ENCODE assay signal across 8 mouse cellular contexts in genomic region chr14:76466641-76467323, GRCm38 (mm10). TPM values are rescaled to one million over a fixed set of nuclear protein-coding genes. Genes with fewer than 3 reads are reported as not detected.
DNase-seq lines count a peak whose midpoint lies in the region; ATAC-seq and TF ChIP-seq lines count a peak whose summit lies in the region.

No protein-coding gene starts in this region.

- no peak overlapping the region for H3K4me3 ChIP-seq in forebrain, embryonic 12.5 days (replicated peaks)
- H3K4me3 ChIP-seq in heart, postnatal 0 days (ENCODE audit: low read depth, low read length), result no peak overlapping the region
- H3K4me3 ChIP-seq in lung, adult 2 months (replicated peaks; ENCODE audit: extremely low read depth, low read depth, low read length), result no peak overlapping the region

- H3K27ac ChIP-seq in forebrain, embryonic 12.5 days, result 0 out of 2 replicates have a peak overlapping the region, but pooled peaks have one; percentile 26
- no peak overlapping the region for H3K27ac ChIP-seq in heart, postnatal 0 days (ENCODE audit: low read depth)

- H3K4me1 ChIP-seq in forebrain, embryonic 12.5 days, result peaks cover 16% of the 10 kb centered on the region
- H3K4me1 ChIP-seq in heart, postnatal 0 days (ENCODE audit: control insufficient read depth, insufficient read depth), result no peaks in the 10 kb centered on the region
- H3K4me1 ChIP-seq in lung, adult 2 months (ENCODE audit: control insufficient read depth, insufficient read depth, low read length), result no peaks in the 10 kb centered on the region

- peak overlapping the region; percentile 10; the same call in 1 of the 2 replicates for H3K4me2 ChIP-seq in forebrain, embryonic 12.5 days
- H3K4me2 ChIP-seq in heart, postnatal 0 days (ENCODE audit: low read depth, low read length), result peak overlapping the region; percentile 8; the same call in 1 of the 2 replicates

- no peaks in the 10 kb centered on the region for H3K27me3 ChIP-seq in forebrain, embryonic 12.5 days
- H3K27me3 ChIP-seq in heart, postnatal 0 days (ENCODE audit: control insufficient read depth, insufficient read depth, low read length), result no peaks in the 10 kb centered on the region

- H3K36me3 ChIP-seq in forebrain, embryonic 12.5 days (replicated peaks), result peaks cover 7% of the 10 kb centered on the region; the same call in 1 of the 2 replicates
- no peaks in the 10 kb centered on the region; the same call in 1 of the 2 replicates for H3K36me3 ChIP-seq in heart, postnatal 0 days (replicated peaks; ENCODE audit: control insufficient read depth, insufficient read depth, low read length)

- H3K9me3 ChIP-seq in forebrain, embryonic 12.5 days, result no peaks in the 10 kb centered on the region
- H3K9me3 ChIP-seq in heart, postnatal 0 days (replicated peaks; ENCODE audit: control insufficient read depth, low read length), result no peaks in the 10 kb centered on the region

- TF ChIP-seq EP300 in heart, postnatal 0 days (IDR thresholded peaks at IDR 0.05; ENCODE audit: low read depth), result no peak

- no peak for TF ChIP-seq POLR2A in lung, adult 2 months (IDR thresholded peaks at IDR 0.05; ENCODE audit: borderline replicate concordance, extremely low read depth, low read depth, low read length)

- peak; percentile 72; the same call in 1 of the 2 replicates for ATAC-seq in forebrain, embryonic 12.5 days (ENCODE audit: low FRiP score)
- peak; percentile 66 for ATAC-seq in heart, postnatal 0 days (ENCODE audit: insufficient read depth, low read depth)
- ATAC-seq in neutrophil, adult 5-6 weeks (ENCODE audit: extremely low read depth, insufficient number of reproducible peaks, low FRiP score, poor library complexity, severe bottlenecking), result peak; percentile 41; the same call in 1 of the 2 replicates

- no peak overlapping the region for H3K9ac ChIP-seq in forebrain, embryonic 12.5 days
- H3K9ac ChIP-seq in heart, postnatal 0 days (replicated peaks; ENCODE audit: low read depth, low read length), result no peak overlapping the region

- WGBS in forebrain, embryonic 12.5 days, result 26% methylated on average over 18 of the region's 18 CpGs
- WGBS in heart, postnatal 0 days, result 38% methylated on average over 18 of the region's 18 CpGs
- WGBS in lung, adult 2 months, result 37% methylated on average over 18 of the region's 18 CpGs

- peak; percentile 13 to 46 for DNase-seq in CD8-positive naive resting alpha-beta T cell, adult 2 months (ENCODE audit: low read depth in 2 of 2, low spot score in 2 of 2)
- DNase-seq in c-Kit-negative CD71-positive TER-119-positive erythroid progenitor cells, embryonic 14.5 days (ENCODE audit: low read depth, low spot score), result peak; percentile 22
- DNase-seq in heart, postnatal 0 days (ENCODE audit: low spot score), result peak; percentile 70
- peak; percentile 76 to 87 for DNase-seq in kidney, postnatal 25 days
- peak; percentile 74 for DNase-seq in lung, adult 2 months
- DNase-seq in thymus, postnatal 10 days (ENCODE audit: low spot score in 2 of 2), result peak; percentile 53 to 88

- peak; percentile 64 for TF ChIP-seq CTCF in heart, postnatal 0 days (IDR thresholded peaks at IDR 0.05; ENCODE audit: low read depth)
- TF ChIP-seq CTCF in lung, adult 2 months (IDR thresholded peaks at IDR 0.05; ENCODE audit: insufficient read depth, low read length), result peak; percentile 60

RNA-seq across cellular contexts. Expression of gene Tsc22d1, which starts 52.0 kb away (rescaled TPM):
- 381 and 460 TPM in 2 replicates for polyA plus RNA-seq in forebrain, embryonic 12.5 days (2016; fragmentation: Nextera tagmentation; extraction: Ambion mirVana)
- total RNA-seq in heart, postnatal 0 days (2014; rRNA removed; ENCODE audit: low replicate concordance), result 194 and 241 TPM in 2 replicates
- polyA plus RNA-seq in heart, postnatal 0 days (2015; fragmentation: Nextera tagmentation; extraction: Ambion mirVana), result 170 and 210 TPM in 2 replicates
- 163 and 215 TPM in 2 replicates for polyA plus RNA-seq in lung, adult 2 months (2012; rRNA removed)
- total RNA-seq in neutrophil, adult 5-6 weeks (2017), result 121 and 126 TPM in 2 replicates

Comparison
In these comparisons a context has a peak if more than half of its experiments do, and no peak if none do; other contexts are left out.
1. DNase-seq: peak in every context shown above with its lines; median percentile 82 in kidney, postnatal 25 days; 74 in lung, adult 2 months; 70 in thymus, postnatal 10 days; 70 in heart, postnatal 0 days; 30 in CD8-positive naive resting alpha-beta T cell, adult 2 months; 22 in c-Kit-negative CD71-positive TER-119-positive erythroid progenitor cells, embryonic 14.5 days.